Mouse (Mus musculus): ENCODE data around the gene Msi2.

The Msi2 gene

DNA sequence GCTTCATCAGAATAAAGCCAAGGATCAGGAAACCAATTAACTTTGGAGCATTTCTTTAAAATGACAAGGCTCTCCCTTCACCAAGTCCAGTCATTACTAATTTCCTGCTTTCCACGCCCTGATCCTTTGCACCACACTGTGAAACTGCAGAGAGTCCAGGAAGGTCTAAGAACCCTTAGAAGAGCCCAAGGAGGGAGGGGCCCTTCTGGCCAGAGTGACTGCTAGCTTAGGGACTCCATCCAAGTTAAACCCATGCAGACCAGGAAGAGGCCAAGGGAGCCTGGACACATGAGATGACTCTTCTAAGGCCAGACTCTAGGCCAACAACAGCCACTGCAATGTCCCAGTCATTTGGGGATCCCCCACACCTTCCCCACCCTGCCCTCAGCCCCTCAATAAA, 83.7 kb downstream of the Msi2 start:
- no peak for DNase-seq

DNA sequence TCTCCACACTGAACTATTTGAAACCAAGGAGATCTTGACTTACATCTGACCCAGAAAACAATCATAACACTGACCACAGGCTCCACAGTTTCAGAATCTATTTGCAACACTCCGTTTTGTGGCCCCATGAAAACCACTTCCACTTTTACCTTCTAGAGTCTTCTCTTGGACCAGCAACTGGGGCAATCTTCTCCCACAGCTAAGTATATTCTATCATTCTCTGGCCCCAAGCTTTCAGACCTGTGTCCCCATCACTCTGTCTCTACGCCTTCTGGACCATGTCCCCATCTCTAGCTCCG, 86.4 kb downstream of the Msi2 start:
- DNase-seq = no peak

DNA sequence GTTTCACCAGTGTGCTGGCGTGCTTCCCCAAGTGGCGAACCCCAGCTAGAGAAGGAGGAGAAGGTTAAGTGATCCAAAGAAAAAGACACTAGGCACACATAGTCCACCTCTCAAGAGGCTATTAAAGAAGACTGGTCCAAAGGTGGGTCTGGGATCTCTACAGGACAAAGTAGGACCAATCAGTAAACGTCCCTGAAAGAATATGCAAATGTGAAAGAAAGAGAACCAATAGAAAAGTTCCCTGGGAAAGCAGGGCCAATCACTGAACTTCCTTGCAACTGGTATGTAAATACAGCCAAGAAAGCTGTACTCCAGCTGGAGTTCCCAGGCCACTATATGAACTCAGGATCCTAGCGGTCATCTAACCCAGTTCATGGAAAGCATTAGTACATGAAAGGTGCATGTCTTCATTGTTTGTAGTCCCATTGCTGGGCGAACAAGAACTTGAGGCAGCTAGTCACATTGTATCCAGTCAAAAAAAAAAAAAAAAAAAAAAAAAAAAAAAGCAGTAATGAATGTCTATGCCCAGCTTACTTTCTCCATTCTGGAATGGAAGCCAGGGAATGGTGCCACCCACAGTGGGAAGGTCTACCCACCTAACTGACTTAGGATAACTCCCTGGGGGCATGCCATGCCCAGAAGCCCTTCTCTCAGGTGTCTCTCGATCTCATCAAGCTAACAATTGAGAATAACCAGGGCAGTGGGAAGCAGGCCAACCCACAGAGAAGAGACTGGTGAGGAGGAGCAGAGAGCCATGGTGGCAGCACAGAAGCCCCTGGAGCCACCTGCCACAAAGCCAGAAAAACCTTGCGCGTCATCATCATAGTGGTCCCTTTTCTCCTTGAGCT, 87.0 kb downstream of the Msi2 start:
- no peak for DNase-seq

DNA sequence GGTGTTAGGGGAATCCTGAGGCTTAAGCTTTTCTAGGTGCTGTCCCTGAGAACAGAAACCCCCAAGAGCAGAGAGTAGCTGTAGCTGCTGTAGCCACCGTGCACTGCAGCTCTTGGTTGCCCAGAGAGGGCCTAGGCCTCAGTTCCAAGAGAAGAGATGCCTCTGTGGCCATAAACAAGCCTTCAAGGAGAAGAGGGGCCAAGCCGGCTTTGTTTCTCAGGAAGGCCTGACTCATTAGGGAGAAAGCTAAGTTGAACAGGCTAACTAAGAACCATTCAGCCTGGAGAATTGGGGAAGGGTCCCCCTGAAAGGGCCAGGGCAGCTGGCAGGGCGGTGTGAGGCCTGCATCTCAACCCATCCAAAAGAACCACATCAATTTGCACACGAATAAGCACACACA, 88.7 kb downstream of the Msi2 start:
- DNase-seq = no peak

DNA sequence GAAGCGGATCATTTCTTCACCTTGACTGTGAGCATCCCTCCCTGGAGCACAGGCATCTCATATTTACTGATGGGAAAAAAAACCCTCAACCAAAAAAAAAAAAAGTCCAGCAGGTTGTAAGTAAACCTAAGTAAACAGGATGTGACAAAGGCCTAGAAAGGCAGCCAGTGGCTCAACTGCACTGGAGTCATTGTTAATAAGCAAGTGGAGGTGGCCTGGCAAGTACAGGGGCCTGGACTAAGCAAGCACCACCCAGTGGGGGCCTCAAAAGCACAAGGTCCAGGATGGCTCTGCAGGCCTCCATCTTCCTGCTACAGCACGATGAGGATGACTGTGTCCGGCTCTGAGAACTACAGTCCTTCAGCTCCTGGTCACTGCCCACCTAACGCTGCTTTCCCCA, 89.1 kb downstream of the Msi2 start:
- DNase-seq = no peak

DNA sequence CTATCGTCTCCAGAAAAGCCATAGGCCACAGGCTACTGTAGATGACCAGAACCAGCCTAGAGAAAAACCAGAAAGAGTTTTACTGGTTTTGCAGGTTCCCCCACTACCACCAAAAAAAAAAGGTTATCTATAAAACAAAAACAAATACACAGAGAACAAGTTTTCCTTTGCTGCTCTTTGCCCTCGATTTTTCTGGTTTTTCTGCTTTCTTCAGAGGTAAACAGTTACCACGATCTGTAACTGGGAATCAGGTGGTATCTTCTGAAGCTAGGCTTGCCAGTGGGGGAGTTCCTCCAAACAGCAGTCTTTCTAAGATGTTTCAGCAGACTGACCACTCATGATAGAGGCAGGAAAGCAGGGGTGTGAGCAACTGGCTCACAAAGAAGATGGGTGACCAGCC, 89.6 kb downstream of the Msi2 start:
- no peak for DNase-seq

DNA sequence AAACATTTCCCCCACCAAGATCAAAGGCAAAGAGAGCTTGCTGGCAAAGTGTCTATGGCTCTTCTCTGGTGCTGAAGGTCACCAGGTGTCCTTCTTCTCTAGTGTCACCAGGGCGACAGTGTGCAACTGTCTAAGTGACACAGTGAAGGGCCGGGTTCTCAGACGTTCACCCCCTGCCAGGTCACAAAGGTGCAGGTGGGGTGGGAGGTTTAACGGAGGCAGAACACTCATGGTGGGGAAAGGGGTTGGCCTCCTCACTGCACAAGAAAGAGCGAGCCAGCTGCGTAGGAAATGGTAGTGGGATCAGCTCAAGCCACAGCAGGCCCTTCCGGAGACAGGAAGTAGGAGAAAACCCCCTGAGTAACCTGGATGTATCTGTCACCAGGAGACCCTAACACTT, 91.0 kb downstream of the Msi2 start:
- peak; percentile 69 to 84 for DNase-seq

DNA sequence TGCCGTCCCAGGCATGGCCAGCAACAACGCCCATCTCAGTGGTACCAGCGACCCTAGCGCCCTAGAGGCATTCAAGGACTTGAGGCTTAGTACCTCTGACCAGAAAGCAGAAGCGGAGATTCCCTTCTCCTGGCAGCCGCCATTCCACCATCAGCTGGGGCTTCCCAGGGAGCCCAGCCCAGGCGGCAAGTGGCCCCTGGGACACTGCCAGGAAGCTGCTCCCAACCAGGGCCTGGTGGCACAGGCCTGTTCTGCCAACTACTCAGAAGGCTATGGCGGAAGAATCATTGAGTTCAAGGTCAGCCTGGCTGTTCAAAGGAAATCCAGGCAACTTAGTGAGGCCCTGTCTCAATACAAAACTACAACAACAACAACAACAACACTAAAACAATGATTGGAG, 91.7 kb downstream of the Msi2 start:
- no peak for DNase-seq

DNA sequence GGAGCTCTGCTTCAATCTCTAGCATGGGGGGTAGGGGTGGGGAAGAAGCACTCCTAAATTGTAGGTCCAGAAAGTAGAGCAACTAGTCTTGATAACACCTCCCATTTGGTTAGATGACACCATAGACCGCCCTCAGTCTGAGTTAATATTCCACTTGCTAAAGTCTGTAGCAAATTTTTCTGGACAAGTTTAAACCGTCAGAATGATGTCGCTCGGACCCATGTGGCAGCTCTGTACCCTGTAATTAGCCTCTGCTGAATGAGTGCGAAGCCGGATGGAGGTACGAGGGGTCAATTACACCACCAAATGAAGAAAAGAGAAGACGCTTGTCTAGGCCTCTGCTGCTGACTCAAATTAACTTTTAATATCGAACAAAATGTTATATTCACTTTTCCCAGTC, 92.3 kb downstream of the Msi2 start:
- no peak for DNase-seq

DNA sequence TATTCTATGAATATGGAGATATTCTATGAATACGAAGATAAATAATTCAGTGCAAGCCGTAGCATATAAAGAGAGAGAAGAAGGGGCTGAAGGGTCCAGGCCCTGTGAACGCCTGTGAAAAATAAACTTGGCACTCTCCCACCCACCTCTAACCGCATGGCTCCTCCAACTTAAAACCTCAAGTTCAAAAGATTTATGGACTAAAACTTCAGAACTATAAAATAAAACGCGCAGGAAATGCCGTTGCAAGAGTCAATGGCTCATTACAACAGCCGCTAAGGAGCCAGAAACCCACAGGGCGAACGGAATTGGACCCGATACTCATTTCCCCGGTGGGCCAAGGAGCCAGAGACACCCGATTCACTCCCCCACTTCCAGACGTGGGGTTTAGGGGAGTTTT, 93.2 kb downstream of the Msi2 start:
- DNase-seq = no peak

DNA sequence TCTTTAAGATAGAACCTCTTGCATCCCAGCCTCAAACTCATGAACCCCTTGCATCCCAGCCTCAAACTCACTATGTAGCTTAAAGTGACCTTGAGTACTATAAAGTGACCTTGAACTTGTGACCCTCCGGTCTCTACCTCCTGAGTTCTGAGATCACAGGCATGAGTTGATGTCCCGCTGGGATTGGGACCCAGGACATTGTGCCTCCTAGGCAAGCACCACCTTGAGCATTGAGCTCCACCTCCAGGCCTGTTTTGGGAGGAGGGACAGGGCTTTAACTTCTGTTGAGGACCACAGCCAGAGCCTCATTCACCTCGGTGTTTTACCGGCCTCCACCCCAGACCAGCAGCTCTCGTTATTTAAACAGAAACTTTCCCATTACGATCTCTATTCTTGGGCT, 93.7 kb downstream of the Msi2 start:
- no peak for DNase-seq

DNA sequence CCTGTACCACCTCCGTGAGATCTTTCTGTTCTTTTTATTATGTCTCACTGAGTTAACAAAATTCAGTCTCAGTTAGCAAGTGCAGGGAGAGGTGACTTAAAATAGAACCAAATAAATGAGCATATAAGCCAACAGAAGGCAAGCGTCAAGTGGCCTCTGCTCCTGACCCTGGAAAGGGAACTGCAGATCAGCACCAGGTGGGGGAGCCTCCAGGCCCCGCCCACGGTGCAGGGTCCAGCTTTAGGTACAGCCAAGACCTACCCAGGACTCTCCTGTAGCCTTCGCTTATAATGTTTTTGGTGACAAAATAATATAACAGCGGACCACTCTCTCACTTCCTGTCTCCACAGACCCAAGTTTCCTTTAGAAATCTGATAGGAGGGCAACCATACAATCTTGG, 94.6 kb downstream of the Msi2 start:
- no peak for DNase-seq

DNA sequence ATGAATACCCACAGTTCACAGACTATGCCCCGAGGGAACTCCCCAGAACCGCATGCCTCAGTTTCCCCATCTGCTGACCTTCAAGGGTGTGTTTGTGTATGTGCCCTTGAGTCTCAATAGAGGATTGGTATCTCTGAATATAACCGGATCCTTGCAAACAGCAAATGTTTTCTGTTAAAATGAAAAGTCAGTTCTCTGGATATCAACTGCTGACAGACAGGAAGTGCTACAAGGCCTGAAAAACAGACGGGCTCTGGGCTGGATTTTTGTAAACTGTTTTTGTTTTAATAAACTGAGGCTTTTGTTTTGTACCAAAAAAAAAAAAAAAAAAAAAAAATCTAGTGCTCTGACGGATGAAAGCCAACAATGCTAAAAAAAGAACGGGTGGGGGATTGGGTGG, 95.8 kb downstream of the Msi2 start:
- no peak for DNase-seq

DNA sequence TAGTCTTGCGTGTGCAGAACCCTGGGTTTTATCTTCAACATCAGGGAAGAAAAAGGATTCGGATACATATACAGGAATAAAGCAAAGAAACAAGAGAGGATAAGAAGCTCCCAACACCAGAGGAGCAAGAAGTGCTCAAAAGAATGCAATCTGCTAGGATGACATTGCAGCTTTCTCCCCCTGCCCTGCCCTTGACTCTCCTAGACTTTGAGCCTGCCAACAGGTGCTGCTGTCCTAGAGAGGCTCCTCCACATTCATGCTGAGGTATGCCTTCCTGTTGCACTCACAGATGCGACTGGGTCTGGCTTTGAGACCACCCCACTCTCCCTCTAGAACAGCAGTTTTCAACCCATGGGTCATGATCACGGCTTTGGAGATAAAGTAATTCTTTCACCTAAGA, 96.5 kb downstream of the Msi2 start:
- DNase-seq = peak; percentile 39 to 66

DNA sequence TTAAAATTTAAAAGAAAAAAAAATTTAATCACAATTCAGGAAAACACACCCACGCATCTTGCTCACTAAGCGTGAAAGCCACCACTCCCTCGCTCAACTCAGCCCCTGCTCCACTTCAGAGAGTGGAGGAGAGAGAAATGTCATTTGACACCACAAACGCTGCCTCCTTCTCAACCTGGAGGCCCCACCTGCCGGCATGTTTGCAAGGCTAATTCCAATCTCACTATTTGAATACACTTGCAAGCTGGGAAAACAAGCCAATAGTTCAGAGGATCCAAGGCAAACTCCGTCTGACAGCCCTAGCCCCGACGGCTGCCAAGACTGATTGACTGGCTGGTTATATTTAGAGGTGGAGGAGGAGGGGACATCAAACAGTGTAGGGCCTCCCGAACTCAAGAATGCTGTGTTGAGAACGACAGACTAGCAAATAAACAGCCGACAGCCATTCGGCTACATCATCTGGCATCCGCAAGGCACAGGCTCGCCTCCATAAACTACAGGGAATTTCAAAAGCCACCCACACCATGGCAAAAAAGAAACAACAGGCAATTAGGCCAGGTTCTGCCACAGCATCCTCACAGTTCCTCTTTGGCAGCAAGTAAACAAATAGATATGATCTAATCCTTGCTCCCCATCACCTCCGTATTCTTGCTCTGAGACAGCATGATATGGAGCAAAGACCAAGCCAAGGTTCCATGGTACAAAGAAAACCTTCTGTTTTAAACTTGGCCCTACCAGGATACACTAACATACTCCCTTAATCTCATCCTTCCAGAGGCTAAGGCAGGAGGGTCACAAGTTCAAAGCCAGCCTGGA, 97.9 kb downstream of the Msi2 start:
- peak; percentile 65 to 74 for DNase-seq

DNA sequence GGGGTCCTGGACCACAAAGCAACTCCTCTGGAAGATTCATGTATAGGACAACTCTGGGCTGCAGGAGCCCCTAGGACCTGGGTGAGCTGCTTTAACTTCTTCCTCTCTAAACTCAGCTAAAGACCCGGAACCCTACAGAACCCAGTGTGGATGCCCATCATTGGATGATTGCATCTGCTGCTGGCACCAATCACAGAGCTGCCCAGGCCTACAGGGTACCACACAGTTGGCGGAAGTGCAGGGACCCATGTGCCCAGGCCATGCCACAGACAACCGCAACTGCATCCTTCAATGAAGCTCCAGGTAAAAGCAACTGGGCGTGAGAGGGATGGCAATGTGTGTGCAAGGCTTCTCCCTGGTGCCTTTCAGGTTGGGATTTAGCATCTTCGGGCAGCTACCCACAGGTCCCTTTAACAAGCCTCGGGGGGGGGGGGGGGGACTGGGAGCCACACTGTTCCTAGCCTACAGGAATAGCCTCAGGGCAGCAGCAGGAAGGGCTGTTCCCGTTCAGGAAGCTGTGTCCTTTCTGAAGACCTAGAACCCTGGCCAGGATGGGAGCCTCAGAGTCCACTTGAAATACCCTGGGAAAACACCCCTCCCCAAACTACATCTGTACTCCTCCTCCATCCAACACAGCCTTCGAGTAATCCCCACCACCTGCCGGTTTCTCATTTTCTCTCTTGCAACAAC, 98.7 kb downstream of the Msi2 start:
- peak; percentile 32 to 49 for DNase-seq

DNA sequence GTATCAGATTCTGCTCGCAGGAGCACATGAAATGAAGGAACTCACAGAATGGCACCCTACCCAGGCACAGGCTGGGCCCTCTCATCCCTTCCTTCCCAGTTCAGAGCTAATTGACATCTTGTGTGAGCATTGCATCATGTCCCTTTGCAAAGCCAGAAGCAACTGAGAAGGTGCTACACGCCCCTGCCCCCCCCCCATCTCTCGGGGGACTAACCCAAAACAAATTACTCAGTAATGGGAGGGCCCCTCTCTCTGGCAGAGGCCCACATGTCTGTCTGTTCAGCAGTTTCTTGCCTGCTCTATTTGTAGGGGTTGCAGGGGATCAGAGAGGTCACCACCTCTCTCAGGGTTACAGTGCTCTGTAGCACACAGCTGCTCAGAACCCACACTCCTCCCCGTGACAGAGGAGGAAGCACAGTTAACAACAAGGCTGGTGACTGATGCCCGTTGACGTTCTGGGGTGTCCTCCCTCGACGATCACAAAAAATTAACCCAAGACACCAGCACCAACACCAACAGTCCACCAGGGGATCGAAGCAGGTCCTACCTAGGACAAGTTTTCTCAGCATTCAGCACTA, 99.5 kb downstream of the Msi2 start:
- peak; percentile 52 to 72 for DNase-seq

DNA sequence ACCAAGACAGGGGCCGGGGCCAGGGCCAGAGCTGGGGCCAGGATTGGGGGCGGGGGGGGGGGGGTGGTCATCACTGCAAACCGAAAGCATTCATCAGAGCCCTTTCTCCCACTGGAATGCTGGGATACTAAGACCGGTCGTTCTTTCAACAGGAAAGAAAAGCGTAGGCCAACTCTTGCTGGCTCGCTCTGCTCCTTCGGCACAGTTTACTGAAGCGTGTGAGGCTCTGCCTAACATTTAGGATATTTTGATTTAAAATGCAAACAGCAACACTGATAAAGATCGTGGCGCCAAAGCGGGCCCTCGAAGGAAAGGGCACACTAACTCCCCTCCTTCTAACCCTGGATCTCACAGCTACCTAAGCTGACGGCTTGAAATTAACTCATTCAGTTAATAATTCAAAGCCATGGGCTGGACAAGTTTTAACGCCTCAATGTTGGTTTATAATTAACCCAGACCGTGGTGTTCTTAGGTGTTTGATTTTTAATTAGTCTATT, 100.3 kb downstream of the Msi2 start:
- DNase-seq = no peak

DNA sequence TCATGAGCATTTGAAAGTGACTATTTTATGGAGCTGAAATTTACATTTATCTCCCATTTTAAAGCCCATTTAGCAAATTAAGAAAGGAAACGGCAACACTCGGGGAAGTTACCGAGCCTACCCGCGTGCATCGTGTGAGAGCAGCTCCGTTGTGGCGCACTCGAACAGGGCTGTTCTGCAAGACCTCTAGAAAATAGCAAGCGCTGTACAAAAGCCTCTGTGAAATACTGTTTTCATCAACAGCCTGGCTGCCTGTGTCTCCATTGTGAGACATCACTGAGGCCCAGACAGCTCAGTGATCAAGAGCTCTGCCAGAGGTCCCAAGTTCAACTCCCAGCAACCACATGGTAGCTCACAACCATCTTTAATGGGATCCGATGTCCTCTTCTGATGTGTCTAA, 100.9 kb downstream of the Msi2 start:
- no peak for DNase-seq

DNA sequence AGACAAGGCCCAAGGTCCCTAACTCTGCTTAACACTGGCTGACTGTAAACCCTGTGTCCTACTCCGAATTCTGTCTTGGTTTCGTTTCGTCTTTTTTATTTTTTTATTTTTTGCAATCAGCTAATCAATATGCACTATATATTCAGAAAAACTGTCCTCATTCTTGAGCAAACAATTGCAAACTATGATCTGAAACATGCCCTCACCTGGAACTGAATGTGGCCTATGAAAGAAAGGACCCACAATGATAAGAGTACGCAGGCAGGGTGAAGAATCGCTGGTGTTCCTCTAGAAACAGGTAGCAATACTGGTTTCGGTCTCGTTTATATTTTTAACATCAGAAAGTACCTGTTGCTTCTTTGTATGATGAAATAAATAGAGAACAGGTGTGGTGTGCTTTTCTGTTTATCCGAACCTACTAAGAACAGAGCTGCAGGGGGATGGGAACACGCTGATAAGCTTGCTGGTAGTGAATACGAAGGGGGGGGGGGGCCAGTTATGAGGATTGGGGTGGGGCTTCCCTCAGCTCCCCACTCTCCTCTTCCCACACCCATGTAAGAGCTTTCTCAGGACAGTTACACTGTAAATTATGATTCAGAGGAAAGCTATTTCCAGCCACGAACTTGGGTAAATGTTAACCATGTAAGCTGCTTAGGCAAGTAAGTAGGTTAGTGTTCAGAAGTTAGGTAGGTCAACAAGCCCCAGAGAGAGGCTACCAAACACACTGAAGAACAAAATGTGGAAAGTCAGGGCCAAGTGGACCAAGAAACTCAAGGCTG, 103.6 kb downstream of the Msi2 start:
- DNase-seq = no peak

DNA sequence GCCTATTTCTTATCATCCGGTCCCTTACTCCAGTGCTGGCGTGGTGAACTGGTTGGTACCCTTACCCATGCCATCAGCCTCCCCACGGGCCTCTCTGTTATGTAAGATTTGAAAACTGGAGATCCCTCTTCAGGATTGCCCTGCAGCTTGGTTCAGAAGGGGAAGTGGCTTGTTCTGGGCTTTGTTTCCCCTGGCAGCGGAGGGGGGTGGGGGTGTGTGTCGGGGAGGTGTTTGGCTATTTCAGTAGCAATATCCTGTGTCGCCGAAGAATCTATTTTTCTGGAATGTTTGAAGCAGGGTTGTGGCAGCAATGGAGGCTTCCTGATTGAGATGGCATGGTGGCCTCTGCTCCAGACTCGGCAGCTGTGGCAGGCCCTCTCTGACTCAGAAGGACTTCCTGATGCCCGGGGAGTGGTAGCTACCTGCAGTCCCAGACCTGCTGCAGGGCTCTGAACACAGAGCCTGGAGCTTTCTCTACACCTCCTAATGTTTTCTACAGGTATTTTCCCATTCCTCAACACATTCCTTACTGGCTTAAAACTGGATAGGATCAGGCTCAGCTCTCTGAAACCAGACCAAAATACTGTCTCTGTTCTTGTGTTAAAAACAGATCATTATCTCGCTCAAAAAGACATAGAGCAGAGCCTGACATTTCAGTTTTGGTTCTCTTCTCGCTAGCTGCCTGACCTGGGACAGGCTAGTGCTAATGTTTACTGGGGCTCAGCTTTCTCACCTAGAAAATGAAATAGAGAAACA, 104.4 kb downstream of the Msi2 start:
- peak; percentile 80 to 81 for DNase-seq

DNA sequence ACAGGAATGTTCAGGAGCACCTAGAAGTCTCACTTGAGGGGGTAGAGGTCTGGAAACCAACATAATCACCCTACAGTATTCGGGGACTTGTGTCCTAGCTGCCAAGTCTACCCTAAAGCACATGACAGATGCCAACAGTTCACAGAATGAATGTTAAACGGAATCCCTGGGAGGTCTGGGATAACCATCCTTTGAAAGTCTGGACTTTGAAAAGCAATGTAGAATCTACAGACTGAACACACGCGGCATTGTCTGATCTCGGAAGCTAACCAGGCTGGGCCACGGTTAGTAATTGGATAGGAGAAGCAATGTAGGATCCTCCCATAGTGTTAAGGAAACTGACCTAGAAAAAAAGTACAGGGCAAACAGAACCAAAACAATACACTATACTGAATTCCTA, 105.3 kb downstream of the Msi2 start:
- DNase-seq = no peak
